Mouse (Mus musculus) kidney, adult 8-10 months (tissue): ENCODE data around the gene Nmur1.
"Not testable (repeated sequence)": the region's sequence is repeated elsewhere in the genome, so short reads cannot be mapped to it uniquely, and the experiment has no call there.

Source experiments
- DNase-seq, 2 experiments: peaks; one replicate each; pipeline ENCODE4 v3.0.0; 2022

Nmur1 gene

DNA sequence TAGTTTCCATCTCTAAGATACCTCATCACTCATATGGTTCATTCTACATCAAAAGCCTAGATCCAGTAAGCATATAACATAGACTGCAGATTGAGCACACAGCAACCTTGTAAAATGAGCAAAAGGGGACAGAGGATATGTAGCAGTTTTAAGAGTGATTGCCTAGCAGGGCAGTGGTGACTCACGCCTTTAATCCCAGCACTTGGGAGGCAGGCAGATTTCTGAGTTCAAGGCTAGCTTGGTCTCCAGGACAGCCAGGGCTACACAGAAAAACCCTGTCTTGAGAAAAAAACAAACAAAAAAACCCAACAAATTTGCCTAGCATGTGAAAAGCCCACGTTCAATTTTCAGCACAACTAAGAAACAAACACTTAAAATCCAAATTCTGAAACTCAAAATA, 71.8 kb downstream of the Nmur1 start:
- DNase-seq: no peak

DNA sequence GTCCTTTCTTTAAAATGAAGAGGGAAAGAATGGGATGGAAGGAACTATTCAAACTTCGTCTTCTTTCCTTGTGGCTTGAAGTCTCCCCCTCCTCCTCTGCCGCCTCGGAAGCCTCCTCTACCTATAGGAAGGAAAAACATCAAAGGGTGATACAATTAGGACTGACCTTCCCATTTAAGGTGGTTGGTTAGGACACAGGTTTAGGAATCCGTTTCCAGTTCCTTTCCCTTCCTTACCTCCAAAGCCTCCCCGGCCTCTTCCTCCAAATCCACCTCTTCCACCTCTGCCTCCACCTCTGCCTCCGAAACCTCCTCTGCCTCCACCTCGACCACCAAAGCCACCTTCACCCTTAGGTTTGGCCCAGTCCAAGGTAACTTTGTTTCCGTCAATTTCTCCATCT, 75.5 kb downstream of the Nmur1 start:
- no peak for DNase-seq

DNA sequence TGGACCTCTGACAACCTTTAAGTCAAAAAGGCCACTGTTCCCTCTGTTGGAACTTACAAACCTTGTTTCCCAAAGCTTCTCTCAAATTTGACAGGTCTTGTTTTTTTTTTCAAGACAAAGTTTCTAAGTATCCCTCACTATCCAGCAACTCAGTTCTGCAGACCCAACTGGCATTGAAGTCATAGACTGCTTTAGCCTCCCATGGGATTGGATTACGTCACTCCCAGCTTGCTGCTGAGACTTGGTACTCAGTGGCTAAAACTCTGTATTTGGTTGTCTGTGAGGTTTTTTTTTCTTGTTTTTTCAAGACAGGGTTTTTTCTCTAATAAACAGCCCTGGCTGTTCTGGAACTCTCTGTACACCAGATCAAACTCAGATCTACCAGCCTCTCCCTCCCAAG, 76.3 kb downstream of the Nmur1 start:
- DNase-seq: no peak

DNA sequence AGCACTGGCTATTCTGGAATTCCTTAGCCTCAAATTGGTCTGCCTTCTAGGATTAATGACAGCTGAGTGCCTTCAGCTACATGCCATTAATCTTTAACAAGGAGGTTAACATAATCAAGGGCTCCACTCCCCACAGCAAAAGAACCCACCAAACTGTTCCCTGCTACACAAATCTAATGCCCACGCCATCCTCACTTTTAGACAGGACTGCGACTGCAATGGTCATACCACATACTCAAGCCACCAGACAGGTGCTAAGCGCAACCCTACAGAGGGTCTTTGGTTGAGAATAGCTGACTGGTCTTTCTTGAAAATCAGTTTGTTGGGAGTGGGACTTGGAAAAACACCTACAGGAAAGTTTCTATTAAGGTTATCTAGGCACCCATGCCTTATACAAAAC, 76.8 kb downstream of the Nmur1 start:
- DNase-seq: no peak

DNA sequence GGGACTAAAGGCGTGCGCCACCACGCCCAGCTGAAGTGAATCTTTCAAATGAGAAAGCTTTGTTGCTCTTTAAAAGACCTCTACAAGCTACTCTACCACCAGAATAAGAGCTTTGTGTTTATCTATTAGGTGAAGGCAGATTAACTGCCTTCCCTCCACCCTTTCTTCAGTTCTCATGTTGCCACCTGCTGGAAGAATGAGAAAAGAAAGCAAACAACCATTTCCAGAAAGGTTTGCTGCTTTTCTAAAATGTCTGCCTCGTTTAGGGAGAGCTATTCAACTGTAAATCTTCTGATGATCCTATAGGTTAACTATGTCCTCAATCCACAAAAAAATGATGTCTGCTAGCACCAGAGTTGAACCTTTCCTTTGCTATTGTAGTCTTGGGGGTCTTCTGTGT, 77.2 kb downstream of the Nmur1 start:
- no peak for DNase-seq

DNA sequence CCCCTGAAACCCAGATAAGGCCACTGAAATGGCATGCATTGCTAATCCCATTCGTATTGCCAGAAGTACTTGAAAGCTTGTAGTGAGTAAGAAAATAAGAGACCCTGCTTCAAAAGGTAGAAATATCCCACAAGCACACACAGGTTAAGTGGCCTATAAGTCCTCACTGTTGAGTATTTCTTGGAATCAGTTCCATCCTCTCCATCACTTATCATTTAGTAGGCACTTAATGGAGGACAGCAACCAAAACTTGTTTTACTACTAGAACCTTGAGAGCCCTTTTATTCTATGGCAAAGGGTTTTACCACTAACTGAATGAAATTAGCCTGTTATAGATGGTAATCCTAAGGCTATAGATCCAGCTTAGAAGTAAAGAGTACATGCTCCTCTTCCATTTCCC, 77.9 kb downstream of the Nmur1 start:
- no peak for DNase-seq

DNA sequence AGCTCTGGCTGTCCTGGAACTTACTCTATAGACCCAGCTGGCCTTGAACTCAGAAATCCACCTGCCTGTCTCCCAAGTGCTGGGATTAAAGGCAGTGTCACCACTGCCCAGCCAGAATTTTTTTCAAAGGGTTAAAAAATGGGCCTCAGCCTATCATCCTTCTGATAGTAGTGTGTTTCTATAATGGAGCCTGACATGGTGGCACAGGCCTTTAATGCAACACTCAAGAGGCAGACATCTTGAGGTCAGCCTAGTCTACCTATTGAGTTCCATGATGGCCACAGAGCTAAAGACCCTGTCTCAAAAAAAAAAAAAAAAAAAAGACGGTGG, 78.3 kb downstream of the Nmur1 start:
- no peak for DNase-seq

DNA sequence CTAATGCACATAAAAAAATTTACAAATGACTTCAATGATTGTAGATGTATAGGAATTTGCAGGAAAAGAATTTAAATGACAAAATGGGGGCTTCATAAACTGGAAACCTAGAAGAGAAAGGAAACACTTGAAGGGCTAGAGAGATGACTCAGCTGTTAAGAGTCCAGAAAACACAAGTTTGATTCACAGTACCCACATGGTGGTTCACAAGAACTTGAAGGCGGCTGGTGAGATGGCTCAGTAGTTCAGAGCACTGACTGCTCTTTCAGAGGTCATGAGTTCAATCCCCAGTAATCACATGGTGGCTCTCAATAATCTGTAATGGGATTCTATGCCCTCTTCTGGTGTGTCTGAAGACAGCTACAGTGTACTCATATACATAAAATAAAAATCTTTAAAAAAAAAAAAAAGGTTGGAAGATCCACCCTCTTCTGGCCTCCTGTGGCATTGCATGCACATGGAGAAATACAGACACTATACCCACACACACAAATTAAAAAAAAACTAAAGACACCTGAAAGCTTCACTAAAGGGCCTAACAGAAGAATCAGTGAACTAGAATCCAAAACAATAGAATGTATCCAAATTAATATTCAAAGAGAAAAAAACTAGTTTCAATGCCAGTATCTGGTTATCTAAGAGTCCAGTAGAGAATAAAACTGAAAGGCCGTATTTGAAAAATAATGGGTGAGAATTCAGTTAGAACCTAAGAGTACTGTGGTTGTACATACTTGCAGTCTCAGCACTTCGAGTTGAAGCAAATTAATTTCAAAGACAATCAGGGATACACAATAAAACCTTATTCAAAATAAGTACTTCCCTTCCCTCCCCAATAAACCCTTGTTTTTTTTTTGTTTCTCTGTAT, 78.9 kb downstream of the Nmur1 start:
- DNase-seq: no peak

DNA sequence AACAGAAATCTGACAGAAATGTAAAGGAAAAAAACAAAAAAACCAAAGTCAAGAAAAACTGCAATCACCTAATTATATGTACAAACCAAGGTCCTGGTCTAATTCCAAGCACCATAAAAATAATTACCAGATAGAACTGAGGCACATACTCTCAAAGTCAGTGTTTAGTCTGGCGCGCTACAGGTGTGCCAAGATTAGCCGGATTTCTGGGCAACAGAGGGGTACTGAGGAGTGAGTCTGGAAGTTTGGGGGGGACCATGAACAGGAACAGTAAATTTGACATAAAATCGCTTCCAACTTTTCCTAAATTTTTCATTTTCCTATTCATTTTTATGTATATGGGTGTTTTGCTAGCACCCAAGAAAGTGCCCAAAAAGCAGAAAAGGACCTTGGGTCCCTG, 80.1 kb downstream of the Nmur1 start:
- DNase-seq: no peak

DNA sequence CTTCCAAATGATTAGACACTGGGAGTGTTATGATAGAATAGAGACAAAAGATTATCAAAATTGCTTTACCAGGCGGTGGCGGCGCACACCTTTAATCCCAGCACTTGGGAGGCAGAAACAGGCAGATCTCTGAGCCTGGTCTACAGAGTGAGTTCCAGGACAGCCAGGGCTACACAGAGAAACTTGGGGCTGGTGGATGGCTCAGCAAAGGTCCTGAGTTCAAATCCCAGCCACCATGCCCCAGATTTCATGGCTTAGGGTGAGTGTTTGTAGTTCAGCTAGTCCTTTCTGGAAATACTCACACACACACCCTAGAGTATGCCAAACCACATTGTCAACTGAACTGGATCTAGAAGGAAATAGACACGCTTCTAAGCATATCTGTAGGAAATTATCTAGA, 81.0 kb downstream of the Nmur1 start:
- no peak for DNase-seq

DNA sequence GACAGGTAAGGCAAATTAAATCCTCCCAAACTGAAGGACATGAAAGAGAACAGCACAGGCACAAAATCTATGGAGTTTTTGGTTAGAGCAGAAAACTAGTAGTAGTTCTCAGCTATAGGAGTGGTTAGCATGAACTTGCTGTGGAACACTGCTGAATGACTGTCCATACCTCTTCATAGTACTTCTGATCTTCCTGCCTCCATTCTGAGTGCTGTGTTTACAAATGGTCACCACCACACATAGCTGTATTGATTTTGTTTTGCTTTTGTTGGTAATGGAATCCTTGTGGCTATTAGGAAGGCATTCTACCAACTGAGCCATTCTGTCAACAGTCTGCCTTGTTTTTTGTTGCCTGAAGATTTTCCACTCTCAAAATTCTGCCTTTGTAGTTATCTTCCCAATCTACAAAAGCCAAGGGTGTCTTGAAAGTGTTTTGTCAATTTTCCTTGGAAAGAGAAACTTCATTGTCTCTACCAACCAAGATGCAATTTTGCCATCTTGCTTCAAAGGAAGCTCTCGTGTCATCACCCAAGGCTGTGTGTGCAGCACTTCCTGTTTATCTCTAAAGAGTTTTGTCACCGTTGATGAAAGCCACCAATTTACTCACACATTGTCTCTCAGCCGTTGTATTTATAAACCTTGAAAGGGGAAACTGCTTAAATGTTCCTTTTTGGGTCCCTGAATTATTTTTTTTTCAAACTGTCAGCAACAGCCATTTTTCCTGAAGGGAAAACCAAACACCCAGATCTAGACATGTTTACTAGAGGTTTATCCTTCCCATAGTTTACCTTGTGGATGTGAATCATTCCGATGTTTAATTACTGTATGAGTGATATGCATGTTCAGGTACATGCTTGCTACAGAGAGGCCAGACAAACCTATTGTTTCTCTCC, 81.8 kb downstream of the Nmur1 start:
- no peak for DNase-seq

DNA sequence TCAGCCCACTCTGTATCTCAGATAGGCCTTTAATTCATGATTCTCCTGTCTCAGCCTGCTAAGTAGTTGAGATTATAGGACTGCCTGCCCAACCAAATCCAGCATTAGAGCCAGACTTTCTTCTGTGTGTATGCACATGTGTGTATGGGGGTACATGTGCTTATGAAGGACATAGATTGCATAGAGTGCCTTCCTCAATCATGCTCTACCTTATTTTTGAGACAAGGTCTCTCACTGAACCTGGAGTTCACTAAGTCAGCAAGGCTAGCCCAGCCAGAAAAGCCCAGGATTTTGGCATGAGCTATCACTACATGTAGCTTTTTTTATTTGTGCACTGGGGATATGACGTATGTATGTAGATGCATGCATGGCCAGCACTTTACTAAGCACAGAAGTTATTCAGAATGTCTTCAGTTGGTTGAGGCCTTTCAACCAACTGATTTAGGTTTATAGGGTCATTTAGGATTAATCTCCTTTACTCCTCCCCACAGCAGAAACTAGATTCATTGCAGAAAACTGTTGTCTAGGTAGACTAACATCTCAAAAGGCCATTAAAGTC, 82.9 kb downstream of the Nmur1 start:
- no peak for DNase-seq

DNA sequence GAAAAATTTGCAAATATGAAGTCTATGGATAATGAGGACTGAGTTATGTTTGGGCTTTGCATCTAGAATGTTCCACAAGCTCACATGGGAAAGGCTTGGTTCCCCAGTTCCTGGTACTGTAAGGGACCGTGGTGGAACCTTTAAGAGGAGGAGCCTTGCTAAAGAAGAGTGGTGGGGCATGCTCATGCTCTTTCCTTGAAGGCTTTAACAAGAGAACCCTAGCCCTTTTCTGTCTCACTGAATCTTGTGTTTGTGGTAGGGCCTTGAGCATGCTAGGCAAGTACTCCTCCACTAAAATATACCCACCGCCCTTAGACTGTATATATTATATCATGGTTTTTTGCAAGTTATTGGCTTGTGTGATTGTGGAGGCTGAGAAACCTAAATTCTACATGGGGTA, 83.7 kb downstream of the Nmur1 start:
- DNase-seq: no peak

DNA sequence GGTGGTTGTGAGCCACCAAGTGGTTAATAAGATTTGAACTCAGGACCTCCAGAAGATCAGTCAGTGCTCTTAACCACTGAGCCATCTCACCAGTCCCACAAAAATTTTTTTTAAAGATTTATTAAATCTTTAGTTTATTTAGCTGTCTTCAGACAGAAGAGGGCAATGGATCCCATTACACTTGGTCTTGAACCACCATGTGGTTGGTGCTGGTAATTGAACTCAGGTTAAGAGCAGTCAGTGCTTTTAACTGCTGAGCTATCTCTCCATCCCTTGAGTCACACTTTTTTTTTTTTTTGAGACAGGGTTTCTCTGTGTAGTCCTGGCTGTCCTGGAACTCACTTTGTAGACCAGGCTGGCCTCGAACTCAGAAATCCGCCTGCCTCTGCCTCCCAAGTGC, 84.9 kb downstream of the Nmur1 start:
- DNase-seq: not testable (repeated sequence)

DNA sequence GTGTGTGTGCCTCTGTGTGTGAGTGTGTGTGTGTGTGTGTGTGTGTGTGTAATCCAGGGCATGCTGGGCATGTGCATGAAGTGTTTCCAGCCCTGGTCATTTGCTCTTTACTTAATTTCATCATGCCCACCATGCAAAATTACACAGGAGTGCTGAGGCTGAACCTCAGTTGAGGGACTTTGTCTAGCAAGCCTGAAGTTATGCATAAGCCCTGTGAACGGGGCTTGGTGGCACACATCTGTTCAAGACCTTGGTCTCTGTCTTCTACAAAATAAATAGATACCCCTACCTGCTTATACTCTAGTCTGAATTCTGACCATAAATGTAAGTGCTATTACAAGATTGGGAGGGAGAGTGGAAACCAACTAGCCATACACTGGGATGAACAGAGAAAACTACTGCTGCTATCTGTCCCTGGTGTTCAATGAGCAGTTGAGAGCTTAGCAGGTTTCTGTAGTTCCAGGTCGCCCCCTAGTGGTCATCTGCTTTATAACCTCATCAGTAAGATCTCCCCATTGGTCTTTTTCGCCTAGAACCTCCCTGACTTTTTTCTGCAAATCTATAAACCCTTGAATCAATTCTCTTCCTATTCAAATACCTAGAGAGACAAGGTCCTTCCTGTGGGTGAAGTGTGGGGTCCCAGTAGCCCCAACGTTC, 86.7 kb downstream of the Nmur1 start:
- DNase-seq: peak; percentile 70 to 85

DNA sequence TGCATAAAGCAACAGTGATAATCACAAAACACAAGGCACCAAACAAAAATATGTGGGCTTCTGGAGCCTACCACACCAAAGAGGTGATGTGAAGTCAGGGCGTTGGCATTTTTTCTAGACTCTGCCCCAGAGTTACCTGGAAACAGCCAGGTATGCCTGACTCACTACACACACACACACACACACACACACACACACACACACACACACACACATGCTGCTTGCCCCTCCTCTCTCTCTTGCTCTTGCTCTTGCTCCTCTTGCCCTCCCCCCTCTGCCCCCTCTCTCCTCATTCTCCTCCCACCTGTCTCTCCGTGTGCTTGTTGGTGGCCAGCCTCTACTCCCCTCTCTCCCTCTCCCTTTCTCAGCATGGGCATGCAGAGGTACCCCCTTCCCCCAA, 89.7 kb downstream of the Nmur1 start:
- no peak for DNase-seq
